Mouse (Mus musculus): ENCODE data around the gene Cd300ld3. TPM values are rescaled to one million over a fixed set of nuclear protein-coding genes. Genes with fewer than 3 reads are reported as not detected.

The Cd300ld3 gene
- not detected in 2 replicates for polyA plus RNA-seq (2015; fragmentation: Nextera tagmentation; extraction: Ambion mirVana)

- no peak for ATAC-seq
- Histone ChIP-seq H3K4me3 (replicated peaks) (no peak within 1 kb of the TSS), H3K27me3 (replicated peaks) (no peaks in the 10 kb centered on the region), H3K36me3 (no peaks in the 10 kb centered on the region), H3K9ac (no peak within 1 kb of the TSS), H3K4me2 (replicated peaks) (no peak within 1 kb of the TSS), H3K4me1 (replicated peaks) (no peaks in the 10 kb centered on the region), H3K9me3 (no peaks in the 10 kb centered on the region), H3K27ac (no peak within 1 kb of the TSS)
- 71% methylated on average over 2 of the region's 2 CpGs for WGBS
These were observed at the start of gene Cd300ld3 for GRCm38 (mm10) chr11:115048259-115048658. Gene Cd300ld3, minus strand, starts transcription at chr11:115048409.

DNA sequence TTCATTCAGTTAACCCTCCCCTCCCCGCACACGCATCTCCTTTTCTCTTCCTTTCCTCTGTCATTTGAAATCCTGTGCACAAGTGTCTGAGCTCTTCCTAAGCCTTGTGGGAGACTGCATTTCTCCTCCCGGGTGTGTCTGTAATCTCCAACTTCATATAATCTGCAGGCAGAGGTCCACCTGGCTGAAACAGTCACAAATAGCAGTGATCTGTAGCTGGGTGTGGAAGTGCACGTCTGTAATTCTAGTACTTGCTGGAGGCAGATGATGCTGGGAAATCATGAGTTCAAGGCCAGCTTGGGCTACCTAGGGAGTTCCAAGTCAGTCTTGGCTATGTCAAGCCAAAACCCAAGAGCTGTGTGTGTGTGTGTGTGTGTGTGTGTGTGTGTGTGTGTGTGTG, 43.9 kb upstream of the Cd300ld3 start:
- 17% methylated on average over 4 of the region's 4 CpGs for WGBS
- H3K9ac ChIP-seq: no peak overlapping the region

DNA sequence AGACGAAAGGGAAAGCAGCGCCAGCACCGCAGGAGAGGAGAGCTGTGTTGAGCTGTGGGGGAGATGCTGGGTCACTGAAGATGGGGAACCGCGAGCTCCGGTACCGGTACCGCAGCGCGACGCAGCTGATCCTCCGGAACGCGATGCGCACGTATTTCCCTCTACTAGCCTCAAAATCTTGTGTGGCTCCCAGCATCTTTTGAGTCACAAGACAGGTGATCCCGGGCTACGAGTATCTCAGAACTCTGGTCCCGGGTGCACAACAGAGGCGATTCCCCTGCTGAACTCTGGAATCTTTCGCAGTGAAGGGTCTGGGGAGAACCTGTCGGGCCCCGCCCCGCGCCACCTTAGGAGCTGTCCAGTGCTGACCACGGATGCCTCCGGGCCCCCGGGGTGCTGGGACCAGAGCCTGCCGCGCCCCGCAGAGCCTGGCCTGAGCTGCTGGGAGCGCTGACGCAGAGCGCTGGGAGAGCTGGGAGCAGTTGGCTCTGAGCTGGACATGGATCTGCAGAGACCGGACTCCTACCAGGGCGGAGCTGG, 43.2 kb upstream of the Cd300ld3 start, which contains the start of gene Rab37:
Gene Rab37 (plus strand): TSS at position 70 of the 540 bp plus-strand sequence.
- ATAC-seq: peak; percentile 34; the same call in 1 of the 2 replicates
- no peak within 1 kb of the TSS for H3K27ac ChIP-seq
- 1% methylated on average over 36 of the region's 36 CpGs for WGBS
- H3K36me3 ChIP-seq: no peaks in the 10 kb centered on the region
- H3K4me2 ChIP-seq (replicated peaks): peak within 1 kb of the TSS; percentile 45
- H3K4me3 ChIP-seq (replicated peaks): peak within 1 kb of the TSS; percentile 9; the same call in 1 of the 2 replicates
- no peaks in the 10 kb centered on the region; the same call in 1 of the 2 replicates for H3K4me1 ChIP-seq (replicated peaks)
- H3K9ac ChIP-seq: no peak within 1 kb of the TSS
- H3K9me3 ChIP-seq: no peaks in the 10 kb centered on the region
- H3K27me3 ChIP-seq (replicated peaks): peaks cover 15% of the 10 kb centered on the region

More for the DNA sequence above, 43.9 kb upstream of the Cd300ld3 start:
- Histone ChIP-seq H3K36me3 (no peaks in the 10 kb centered on the region), H3K4me1 (replicated peaks) (no peaks in the 10 kb centered on the region; the same call in 1 of the 2 replicates), H3K4me3 (replicated peaks) (no peak overlapping the region), H3K27ac (no peak overlapping the region), H3K27me3 (replicated peaks) (peaks cover 15% of the 10 kb centered on the region), H3K4me2 (replicated peaks) (peak overlapping the region; percentile 45; the same call in 1 of the 2 replicates), H3K9me3 (no peaks in the 10 kb centered on the region)
- ATAC-seq: no peak

GRCm38 (mm10) chr11:115089853-115090252, 41.6 kb upstream of the Cd300ld3 start:
- 72% methylated on average over 6 of the region's 6 CpGs for WGBS
- Histone ChIP-seq H3K9me3 (no peaks in the 10 kb centered on the region), H3K27me3 (replicated peaks) (peaks cover 15% of the 10 kb centered on the region), H3K4me1 (replicated peaks) (no peaks in the 10 kb centered on the region; the same call in 1 of the 2 replicates), H3K27ac (no peak overlapping the region), H3K9ac (no peak overlapping the region), H3K4me3 (replicated peaks) (no peak overlapping the region), H3K36me3 (no peaks in the 10 kb centered on the region), H3K4me2 (replicated peaks) (no peak overlapping the region)
- ATAC-seq: no peak

- Histone ChIP-seq H3K9me3 (no peaks in the 10 kb centered on the region), H3K4me1 (replicated peaks) (no peaks in the 10 kb centered on the region; the same call in 1 of the 2 replicates), H3K4me3 (replicated peaks) (no peak overlapping the region), H3K27me3 (replicated peaks) (peaks cover 9% of the 10 kb centered on the region), H3K27ac (no peak overlapping the region), H3K9ac (no peak overlapping the region), H3K36me3 (no peaks in the 10 kb centered on the region), H3K4me2 (replicated peaks) (no peak overlapping the region)
- WGBS: 57% methylated on average over 7 of the region's 7 CpGs
- no peak for ATAC-seq
These were observed 38.0 kb upstream of the Cd300ld3 start for GRCm38 (mm10) chr11:115086213-115086612.

- Histone ChIP-seq H3K27ac (no peak overlapping the region), H3K9ac (no peak overlapping the region), H3K27me3 (replicated peaks) (0 out of 2 replicates have a peak, but pooled peaks cover 5% of the 10 kb centered on the region), H3K4me1 (replicated peaks) (no peaks in the 10 kb centered on the region), H3K9me3 (no peaks in the 10 kb centered on the region), H3K4me3 (replicated peaks) (no peak overlapping the region), H3K4me2 (replicated peaks) (no peak overlapping the region; the same call in 1 of the 2 replicates), H3K36me3 (no peaks in the 10 kb centered on the region)
- WGBS: 60% methylated on average over 8 of the region's 8 CpGs
- peak; percentile 59; the same call in 1 of the 2 replicates for ATAC-seq
These were observed 36.9 kb upstream of the Cd300ld3 start for GRCm38 (mm10) chr11:115085064-115085463.

GRCm38 (mm10) chr11:115084595-115084994, 36.4 kb upstream of the Cd300ld3 start:
- H3K9me3 ChIP-seq: no peaks in the 10 kb centered on the region
- no peak overlapping the region; the same call in 1 of the 2 replicates for H3K4me2 ChIP-seq (replicated peaks)
- no peaks in the 10 kb centered on the region for H3K4me1 ChIP-seq (replicated peaks)
- no peak overlapping the region for H3K4me3 ChIP-seq (replicated peaks)
- peak; percentile 67 for ATAC-seq
- no peak overlapping the region for H3K27ac ChIP-seq
- H3K36me3 ChIP-seq: no peaks in the 10 kb centered on the region
- 0 out of 2 replicates have a peak, but pooled peaks cover 5% of the 10 kb centered on the region for H3K27me3 ChIP-seq (replicated peaks)
- WGBS: 42% methylated on average over 12 of the region's 12 CpGs
- H3K9ac ChIP-seq: no peak overlapping the region

DNA sequence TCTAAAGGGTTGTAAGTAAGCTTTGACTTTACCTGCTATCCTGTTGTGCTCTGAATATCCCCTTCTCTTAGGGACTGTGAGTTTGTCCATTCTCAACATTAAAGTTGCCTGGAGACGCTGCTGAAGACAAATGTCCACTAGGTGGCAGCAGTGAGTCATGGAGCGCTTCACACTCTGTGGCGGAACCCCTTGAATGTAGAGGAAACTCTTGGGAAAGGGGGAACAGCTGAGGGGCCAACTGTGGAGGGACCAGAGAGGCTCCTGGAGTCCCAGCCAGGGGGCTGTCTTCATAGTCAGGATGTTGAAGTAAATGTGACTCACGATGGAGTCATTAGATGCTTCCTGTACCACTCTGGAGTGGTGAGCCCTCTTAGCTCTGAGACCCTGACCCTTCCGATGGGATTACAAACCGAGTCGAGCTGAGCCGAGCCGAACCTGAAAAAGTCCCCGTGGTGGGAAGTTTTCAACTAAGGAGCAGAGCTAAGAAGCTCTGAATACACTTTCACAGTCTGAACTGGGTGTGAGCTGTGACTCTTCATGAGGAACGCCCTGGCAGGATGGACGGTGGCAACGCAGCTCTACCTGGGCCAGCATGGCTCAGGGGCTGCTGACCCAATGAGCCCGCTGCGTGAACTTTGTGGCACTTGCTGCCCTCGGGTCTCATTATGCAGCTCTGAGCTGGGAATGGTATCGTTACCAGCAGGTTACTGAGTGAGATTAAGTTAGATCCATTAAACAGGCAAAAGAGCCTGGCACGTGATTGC, 35.3 kb upstream of the Cd300ld3 start:
- 0 out of 2 replicates have a peak, but pooled peaks have one; percentile 35 for ATAC-seq
- WGBS: 43% methylated on average over 18 of the region's 18 CpGs

GRCm38 (mm10) chr11:115082196-115082595, 34.0 kb upstream of the Cd300ld3 start:
- 67% methylated on average over 6 of the region's 6 CpGs for WGBS
- no peak for ATAC-seq

More for the DNA sequence above, 35.3 kb upstream of the Cd300ld3 start:
- H3K27ac ChIP-seq: no peak overlapping the region
- H3K4me2 ChIP-seq (replicated peaks): no peak overlapping the region
- H3K27me3 ChIP-seq (replicated peaks): 0 out of 2 replicates have a peak, but pooled peaks cover 5% of the 10 kb centered on the region
- no peaks in the 10 kb centered on the region for H3K4me1 ChIP-seq (replicated peaks)
- no peaks in the 10 kb centered on the region for H3K36me3 ChIP-seq
- H3K4me3 ChIP-seq (replicated peaks): no peak overlapping the region
- no peaks in the 10 kb centered on the region for H3K9me3 ChIP-seq
- no peak overlapping the region for H3K9ac ChIP-seq

GRCm38 (mm10) chr11:115081373-115081772, 33.2 kb upstream of the Cd300ld3 start:
- 65% methylated on average over 3 of the region's 3 CpGs for WGBS

More at GRCm38 (mm10) chr11:115082196-115082595, 34.0 kb upstream of the Cd300ld3 start:
- Histone ChIP-seq H3K27me3 (replicated peaks) (0 out of 2 replicates have a peak, but pooled peaks cover 5% of the 10 kb centered on the region), H3K9me3 (no peaks in the 10 kb centered on the region), H3K4me3 (replicated peaks) (no peak overlapping the region), H3K4me2 (replicated peaks) (no peak overlapping the region), H3K36me3 (no peaks in the 10 kb centered on the region), H3K27ac (no peak overlapping the region), H3K9ac (no peak overlapping the region), H3K4me1 (replicated peaks) (no peaks in the 10 kb centered on the region)

DNA sequence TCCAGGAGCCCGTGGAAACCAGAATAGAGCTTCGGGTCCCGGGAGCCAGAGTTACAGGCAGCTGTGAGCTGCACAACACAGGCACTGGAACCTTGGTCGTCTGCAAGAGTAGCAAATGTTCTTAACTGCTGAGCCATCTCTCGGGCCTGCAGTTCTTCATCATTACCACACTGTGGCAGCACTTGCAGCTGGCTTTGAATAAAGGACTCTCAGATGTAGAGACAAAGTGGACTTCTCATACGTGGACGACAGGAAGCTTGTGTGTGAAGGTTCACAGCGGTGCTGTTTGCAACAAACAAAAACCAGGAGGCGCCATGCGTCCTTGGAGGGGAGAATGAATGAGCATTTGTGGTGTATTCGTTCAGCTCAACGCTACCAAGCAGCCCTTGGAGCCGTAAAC, 32.7 kb upstream of the Cd300ld3 start:
- no peaks in the 10 kb centered on the region for H3K36me3 ChIP-seq
- H3K4me1 ChIP-seq (replicated peaks): no peaks in the 10 kb centered on the region
- no peak for ATAC-seq
- 0 out of 2 replicates have a peak, but pooled peaks cover 5% of the 10 kb centered on the region for H3K27me3 ChIP-seq (replicated peaks)
- H3K9ac ChIP-seq: no peak overlapping the region
- no peak overlapping the region for H3K4me2 ChIP-seq (replicated peaks)
- H3K9me3 ChIP-seq: no peaks in the 10 kb centered on the region
- no peak overlapping the region for H3K4me3 ChIP-seq (replicated peaks)
- H3K27ac ChIP-seq: no peak overlapping the region
- 30% methylated on average over 13 of the region's 13 CpGs for WGBS

More at GRCm38 (mm10) chr11:115081373-115081772, 33.2 kb upstream of the Cd300ld3 start:
- Histone ChIP-seq H3K4me2 (replicated peaks) (no peak overlapping the region), H3K4me1 (replicated peaks) (no peaks in the 10 kb centered on the region), H3K36me3 (no peaks in the 10 kb centered on the region), H3K4me3 (replicated peaks) (no peak overlapping the region), H3K27me3 (replicated peaks) (0 out of 2 replicates have a peak, but pooled peaks cover 5% of the 10 kb centered on the region), H3K9me3 (no peaks in the 10 kb centered on the region), H3K9ac (no peak overlapping the region), H3K27ac (no peak overlapping the region)
- no peak for ATAC-seq

GRCm38 (mm10) chr11:115078680-115079079, 30.5 kb upstream of the Cd300ld3 start:
- ATAC-seq: no peak
- no peaks in the 10 kb centered on the region for H3K36me3 ChIP-seq
- no peak overlapping the region for H3K27ac ChIP-seq
- H3K9me3 ChIP-seq: no peaks in the 10 kb centered on the region
- no peak overlapping the region for H3K4me3 ChIP-seq (replicated peaks)
- H3K27me3 ChIP-seq (replicated peaks): no peaks in the 10 kb centered on the region
- no peak overlapping the region for H3K4me2 ChIP-seq (replicated peaks)
- no peak overlapping the region for H3K9ac ChIP-seq
- 85% methylated on average over 5 of the region's 5 CpGs for WGBS
- H3K4me1 ChIP-seq (replicated peaks): 0 out of 2 replicates have a peak, but pooled peaks cover 3% of the 10 kb centered on the region

All from intestine, embryonic 15.5 days (tissue).